Mouse (Mus musculus): ENCODE results near the gene Arl11.

Gene Arl11

GRCm38 (mm10) chr14:61309593-61309992 is at the start of gene Arl11:
Gene Arl11, plus strand, starts transcription at chr14:61309753.
- peak; percentile 19 to 27 for DNase-seq

- DNase-seq, result no peak
Observed at GRCm38 (mm10) chr14:61267908-61268475, 41.6 kb upstream of the Arl11 start.

GRCm38 (mm10) chr14:61274414-61275198 is 34.9 kb upstream of the Arl11 start:
- no peak for DNase-seq

- DNase-seq, result peak; percentile 74 to 75
Observed at GRCm38 (mm10) chr14:61277285-61277684, 32.3 kb upstream of the Arl11 start.

- peak; percentile 35 to 45 for DNase-seq
Observed at GRCm38 (mm10) chr14:61278676-61279300, 30.8 kb upstream of the Arl11 start.

- no peak for DNase-seq
Observed at GRCm38 (mm10) chr14:61288606-61289286, 20.8 kb upstream of the Arl11 start.

- DNase-seq, result no peak
Observed at GRCm38 (mm10) chr14:61290664-61291063, 18.9 kb upstream of the Arl11 start.

GRCm38 (mm10) chr14:61293884-61294737 is 15.4 kb upstream of the Arl11 start:
- peak; percentile 79 to 81 for DNase-seq

- peak; percentile 62 for DNase-seq
Observed at GRCm38 (mm10) chr14:61294738-61295079, 14.8 kb upstream of the Arl11 start.

- DNase-seq, result no peak
Observed at GRCm38 (mm10) chr14:61299810-61300209, 9.7 kb upstream of the Arl11 start.

- no peak for DNase-seq
Observed at GRCm38 (mm10) chr14:61301323-61301722, 8.2 kb upstream of the Arl11 start.

GRCm38 (mm10) chr14:61302428-61302827 is 7.1 kb upstream of the Arl11 start:
- DNase-seq, result no peak

GRCm38 (mm10) chr14:61303969-61304609 is 5.5 kb upstream of the Arl11 start:
- no peak for DNase-seq

- DNase-seq, result peak in 1 of 2 experiments; percentile 6
Observed at GRCm38 (mm10) chr14:61310036-61310772, 651 bp downstream of the Arl11 start.

GRCm38 (mm10) chr14:61310963-61311362 is 1.4 kb downstream of the Arl11 start:
- DNase-seq, result no peak

GRCm38 (mm10) chr14:61316861-61317260 is 7.3 kb downstream of the Arl11 start:
- DNase-seq, result peak; percentile 57 to 63

- DNase-seq, result no peak
Observed at GRCm38 (mm10) chr14:61320765-61321164, 11.2 kb downstream of the Arl11 start.

- no peak for DNase-seq
Observed at GRCm38 (mm10) chr14:61321200-61321599, 11.6 kb downstream of the Arl11 start.

GRCm38 (mm10) chr14:61322740-61323139 is 13.2 kb downstream of the Arl11 start:
- no peak for DNase-seq

GRCm38 (mm10) chr14:61327007-61327406 is 17.5 kb downstream of the Arl11 start:
- peak; percentile 4 to 16 for DNase-seq

All from B cell, adult 2 months (primary cell).